Mouse (Mus musculus): ENCODE measurements at regions not wholly inside any gene's neighbourhood (a gene's known extent, or its start where the extent isn't known, plus 50 kb on each side); places are given as distances from the start of the nearest gene placed in this dataset.

GRCm38 (mm10) chr6:118322061-118322460 lies 97.2 kb downstream of the Bms1 start:
- no peak for DNase-seq (ENCODE audit: low spot score)
- Histone ChIP-seq H3K9me3 (ENCODE audit: control insufficient read depth, low read length) (no peaks in the 10 kb centered on the region), H3K27ac (replicated peaks; ENCODE audit: low read depth, low read length) (no peak overlapping the region), H3K4me3 (replicated peaks; ENCODE audit: low read length) (no peak overlapping the region), H3K27me3 (ENCODE audit: control insufficient read depth, insufficient read depth, low read length) (no peaks in the 10 kb centered on the region), H3K4me2 (replicated peaks; ENCODE audit: low read depth, low read length, severe bottlenecking) (no peak overlapping the region), H3K4me1 (ENCODE audit: control insufficient read depth, insufficient read depth, low read length) (no peaks in the 10 kb centered on the region), H3K9ac (ENCODE audit: low read depth, low read length, severe bottlenecking) (no peak overlapping the region), H3K36me3 (ENCODE audit: control insufficient read depth, insufficient read depth, low read length) (no peaks in the 10 kb centered on the region)
- no peak for TF ChIP-seq POLR2A (IDR thresholded peaks at IDR 0.05; ENCODE audit: borderline replicate concordance, extremely low read depth, insufficient read depth, insufficient read length)
- 94% methylated on average over 6 of the region's 6 CpGs for WGBS
- no peak for ATAC-seq (ENCODE audit: low FRiP score, low read depth)

GRCm38 (mm10) chr6:118320021-118320525 lies 99.2 kb downstream of the Bms1 start:
- Histone ChIP-seq H3K4me1 (ENCODE audit: control insufficient read depth, insufficient read depth, low read length) (peaks cover 2% of the 10 kb centered on the region; the same call in 1 of the 2 replicates), H3K4me3 (replicated peaks; ENCODE audit: low read length) (no peak overlapping the region), H3K27ac (replicated peaks; ENCODE audit: low read depth, low read length) (no peak overlapping the region), H3K9ac (ENCODE audit: low read depth, low read length, severe bottlenecking) (no peak overlapping the region), H3K36me3 (ENCODE audit: control insufficient read depth, insufficient read depth, low read length) (no peaks in the 10 kb centered on the region), H3K9me3 (ENCODE audit: control insufficient read depth, low read length) (no peaks in the 10 kb centered on the region), H3K4me2 (replicated peaks; ENCODE audit: low read depth, low read length, severe bottlenecking) (no peak overlapping the region), H3K27me3 (ENCODE audit: control insufficient read depth, insufficient read depth, low read length) (no peaks in the 10 kb centered on the region)
- TF ChIP-seq POLR2A (IDR thresholded peaks at IDR 0.05; ENCODE audit: borderline replicate concordance, extremely low read depth, insufficient read depth, insufficient read length), result no peak
- ATAC-seq (ENCODE audit: low FRiP score, low read depth) (no peak), DNase-seq (ENCODE audit: low spot score) (no peak)
- 85% methylated on average over 7 of the region's 7 CpGs for WGBS

DNA sequence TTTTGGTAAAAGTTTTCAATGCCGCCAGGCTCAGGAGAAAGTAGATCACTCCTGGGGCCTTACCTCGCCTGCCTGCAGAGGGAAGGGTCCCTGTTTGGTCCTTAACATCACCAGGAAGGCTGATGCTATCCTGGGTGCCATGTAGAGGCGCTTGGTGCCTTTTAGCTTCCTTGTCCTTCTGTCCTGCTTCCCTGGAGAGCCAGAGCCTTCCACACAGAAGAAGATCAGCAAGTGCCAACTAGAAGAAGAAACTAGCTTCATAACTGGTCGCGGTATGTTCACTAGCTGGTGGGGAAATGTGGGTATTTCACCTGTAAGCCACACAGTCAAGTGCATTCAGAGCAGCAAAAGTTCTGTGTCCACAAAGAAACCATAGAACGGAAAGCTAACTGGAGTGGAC lies 103.4 kb downstream of the Bms1 start:
- peaks cover 2% of the 10 kb centered on the region; the same call in 1 of the 2 replicates for H3K4me1 ChIP-seq (ENCODE audit: control insufficient read depth, insufficient read depth, low read length)
- H3K4me2 ChIP-seq (replicated peaks; ENCODE audit: low read depth, low read length, severe bottlenecking), result no peak overlapping the region
- no peak for TF ChIP-seq POLR2A (IDR thresholded peaks at IDR 0.05; ENCODE audit: borderline replicate concordance, extremely low read depth, insufficient read depth, insufficient read length)
- no peak for ATAC-seq (ENCODE audit: low FRiP score, low read depth)
- no peak overlapping the region for H3K4me3 ChIP-seq (replicated peaks; ENCODE audit: low read length)
- no peaks in the 10 kb centered on the region for H3K27me3 ChIP-seq (ENCODE audit: control insufficient read depth, insufficient read depth, low read length)
- H3K27ac ChIP-seq (replicated peaks; ENCODE audit: low read depth, low read length), result no peak overlapping the region
- no peak for DNase-seq (ENCODE audit: low spot score)
- no peaks in the 10 kb centered on the region for H3K9me3 ChIP-seq (ENCODE audit: control insufficient read depth, low read length)
- WGBS, result 79% methylated on average over 6 of the region's 6 CpGs
- no peak overlapping the region for H3K9ac ChIP-seq (ENCODE audit: low read depth, low read length, severe bottlenecking)
- no peaks in the 10 kb centered on the region for H3K36me3 ChIP-seq (ENCODE audit: control insufficient read depth, insufficient read depth, low read length)

DNA sequence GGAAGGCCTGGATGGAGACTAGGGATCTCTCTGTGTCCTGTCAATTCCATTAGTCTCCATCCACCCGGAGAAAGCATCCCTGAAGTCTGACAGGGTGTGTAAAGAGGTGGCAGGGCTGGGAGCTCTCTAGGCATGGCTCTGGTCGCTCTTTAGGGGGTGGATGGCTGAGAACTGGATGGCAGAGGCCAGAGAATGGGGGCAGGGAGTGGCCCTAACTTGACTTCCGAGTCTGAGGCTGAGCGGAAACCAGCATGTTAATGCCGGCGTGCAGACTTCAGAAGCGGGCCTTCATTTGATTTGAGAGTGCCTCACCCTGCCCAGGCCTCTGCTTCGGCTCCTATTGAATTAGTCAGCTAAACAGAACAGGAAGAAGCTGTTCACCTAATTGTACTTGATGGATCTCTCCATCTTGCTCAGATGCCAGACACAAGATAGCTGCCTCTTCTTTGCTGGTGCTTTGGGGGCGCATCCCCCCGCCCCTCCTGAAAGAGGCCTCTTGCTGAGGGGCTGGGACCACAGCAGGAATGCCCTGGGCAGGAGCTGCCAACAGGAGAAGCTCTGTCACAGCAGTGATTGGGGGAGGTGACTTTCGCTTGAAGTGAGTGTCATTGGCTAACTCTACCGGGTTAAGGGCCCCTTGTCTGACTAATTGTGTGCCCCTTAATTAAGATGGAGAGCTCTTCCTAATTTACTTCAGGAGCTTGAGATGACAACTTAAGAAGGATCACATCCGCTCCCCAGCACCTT lies 104.2 kb downstream of the Bms1 start:
- H3K9ac ChIP-seq (ENCODE audit: low read depth, low read length, severe bottlenecking), result no peak overlapping the region
- H3K9me3 ChIP-seq (ENCODE audit: control insufficient read depth, low read length), result no peaks in the 10 kb centered on the region
- ATAC-seq (ENCODE audit: low FRiP score, low read depth), result no peak
- no peaks in the 10 kb centered on the region for H3K27me3 ChIP-seq (ENCODE audit: control insufficient read depth, insufficient read depth, low read length)
- H3K4me2 ChIP-seq (replicated peaks; ENCODE audit: low read depth, low read length, severe bottlenecking), result no peak overlapping the region
- H3K36me3 ChIP-seq (ENCODE audit: control insufficient read depth, insufficient read depth, low read length), result no peaks in the 10 kb centered on the region
- WGBS, result 28% methylated on average over 13 of the region's 13 CpGs
- no peak overlapping the region for H3K4me3 ChIP-seq (replicated peaks; ENCODE audit: low read length)
- TF ChIP-seq POLR2A (IDR thresholded peaks at IDR 0.05; ENCODE audit: borderline replicate concordance, extremely low read depth, insufficient read depth, insufficient read length), result no peak
- H3K27ac ChIP-seq (replicated peaks; ENCODE audit: low read depth, low read length), result no peak overlapping the region
- DNase-seq (ENCODE audit: low spot score), result no peak
- H3K4me1 ChIP-seq (ENCODE audit: control insufficient read depth, insufficient read depth, low read length), result peaks cover 2% of the 10 kb centered on the region; the same call in 1 of the 2 replicates

GRCm38 (mm10) chr6:118311081-118311480 lies 108.2 kb downstream of the Bms1 start:
- Histone ChIP-seq H3K4me1 (ENCODE audit: control insufficient read depth, insufficient read depth, low read length) (peaks cover 2% of the 10 kb centered on the region; the same call in 1 of the 2 replicates), H3K36me3 (ENCODE audit: control insufficient read depth, insufficient read depth, low read length) (no peaks in the 10 kb centered on the region), H3K9ac (ENCODE audit: low read depth, low read length, severe bottlenecking) (no peak overlapping the region), H3K4me3 (replicated peaks; ENCODE audit: low read length) (no peak overlapping the region), H3K27ac (replicated peaks; ENCODE audit: low read depth, low read length) (no peak overlapping the region), H3K27me3 (ENCODE audit: control insufficient read depth, insufficient read depth, low read length) (no peaks in the 10 kb centered on the region), H3K4me2 (replicated peaks; ENCODE audit: low read depth, low read length, severe bottlenecking) (no peak overlapping the region), H3K9me3 (ENCODE audit: control insufficient read depth, low read length) (no peaks in the 10 kb centered on the region)
- WGBS, result 82% methylated on average over 9 of the region's 9 CpGs
- ATAC-seq (ENCODE audit: low FRiP score, low read depth), result no peak
- TF ChIP-seq POLR2A (IDR thresholded peaks at IDR 0.05; ENCODE audit: borderline replicate concordance, extremely low read depth, insufficient read depth, insufficient read length), result no peak
- DNase-seq (ENCODE audit: low spot score), result no peak

All from limb, embryonic 14.5 days (tissue).